Mouse (Mus musculus) brain, adult 10 weeks (tissue): Measurements from ENCODE around the gene Pkd2. TPM values are rescaled to one million over a fixed set of nuclear protein-coding genes. Genes with fewer than 3 reads are reported as not detected.

Source experiments
- polyA plus RNA-seq: library from polyadenylated mRNA; stranded (reverse); fragments of 350-450 nt; fragmentation: Illumina TruSeq; extraction: RNeasy Lipid Tissue Mini Kit (QIAGEN cat#74804); gene quantifications from one replicate; pipeline ENCODE4 v1.2.3, GENCODE M21; 2015; ENCODE audit warnings: low read depth, low replicate concordance

Pkd2 gene
- 18.8 TPM for polyA plus RNA-seq

DNA sequence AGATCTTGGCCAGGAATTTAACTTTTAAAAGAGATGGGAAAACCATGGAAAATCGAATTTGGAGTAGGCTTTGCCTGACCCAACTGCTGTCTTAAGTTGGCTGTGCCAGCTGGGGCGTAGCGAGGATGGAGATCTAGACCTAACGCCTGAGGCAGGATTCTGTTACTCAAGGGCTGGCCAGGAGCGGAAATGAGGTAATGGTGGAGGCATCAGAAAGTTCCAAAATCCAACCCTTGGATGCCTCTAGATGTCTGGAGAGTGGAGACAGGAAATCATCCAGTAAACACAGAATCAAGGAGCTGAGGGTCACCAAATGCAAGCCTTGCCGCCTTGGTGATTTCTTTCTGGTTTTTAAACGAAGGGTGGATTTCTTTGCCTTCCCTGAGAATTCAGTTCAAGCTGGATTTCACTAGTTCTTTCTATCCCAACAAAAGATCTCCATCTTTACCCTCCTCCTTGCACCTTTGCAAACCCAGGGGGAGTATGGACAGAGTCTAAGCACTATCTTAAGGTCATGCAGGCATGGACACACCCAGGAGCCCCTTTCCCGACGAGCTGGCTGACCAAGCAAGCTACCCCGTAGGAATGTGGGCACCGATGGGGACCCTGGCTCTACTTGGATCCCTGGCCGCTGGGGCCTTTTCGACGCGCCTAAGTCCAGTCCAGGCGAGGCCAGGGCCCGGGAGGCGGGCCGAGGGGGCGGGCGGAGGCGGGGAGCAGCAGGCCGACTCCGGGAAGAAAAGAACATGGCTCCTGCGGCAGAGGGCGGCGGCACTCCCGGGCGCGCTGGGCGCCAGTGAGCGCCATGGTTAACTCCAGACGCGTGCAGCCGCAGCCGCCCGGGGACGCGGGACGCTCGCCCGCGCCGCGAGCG lies at the start of gene Pkd2:
TSS of gene Pkd2 (plus strand) at position 619 of the 874 bp plus-strand sequence.

DNA sequence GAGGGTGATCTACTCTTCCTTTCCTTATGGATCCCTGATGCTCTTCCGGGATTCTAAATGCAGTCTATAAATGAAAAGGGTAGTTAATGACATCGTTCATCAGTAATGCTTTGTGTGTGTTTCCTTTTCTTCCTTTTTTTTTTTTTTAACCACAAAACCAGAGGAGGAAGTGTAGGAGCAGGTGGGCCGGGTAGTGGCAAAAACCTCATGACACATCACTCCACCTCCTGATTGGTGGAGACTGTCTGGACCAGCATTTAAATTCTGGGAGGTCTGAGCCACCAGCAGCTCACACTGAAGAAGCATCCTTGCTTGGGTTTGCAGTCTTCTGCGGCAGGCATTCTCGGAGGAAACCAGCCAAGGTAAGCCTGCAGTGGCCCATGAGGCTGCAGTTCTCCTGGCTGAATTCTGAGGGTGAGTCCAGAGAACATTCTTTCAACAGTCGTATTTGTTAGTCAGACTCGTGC lies 24.4 kb upstream of the Pkd2 start, which contains the start of gene Spp1:
TSS of gene Spp1 (plus strand) at position 284 of the 467 bp plus-strand sequence.

DNA sequence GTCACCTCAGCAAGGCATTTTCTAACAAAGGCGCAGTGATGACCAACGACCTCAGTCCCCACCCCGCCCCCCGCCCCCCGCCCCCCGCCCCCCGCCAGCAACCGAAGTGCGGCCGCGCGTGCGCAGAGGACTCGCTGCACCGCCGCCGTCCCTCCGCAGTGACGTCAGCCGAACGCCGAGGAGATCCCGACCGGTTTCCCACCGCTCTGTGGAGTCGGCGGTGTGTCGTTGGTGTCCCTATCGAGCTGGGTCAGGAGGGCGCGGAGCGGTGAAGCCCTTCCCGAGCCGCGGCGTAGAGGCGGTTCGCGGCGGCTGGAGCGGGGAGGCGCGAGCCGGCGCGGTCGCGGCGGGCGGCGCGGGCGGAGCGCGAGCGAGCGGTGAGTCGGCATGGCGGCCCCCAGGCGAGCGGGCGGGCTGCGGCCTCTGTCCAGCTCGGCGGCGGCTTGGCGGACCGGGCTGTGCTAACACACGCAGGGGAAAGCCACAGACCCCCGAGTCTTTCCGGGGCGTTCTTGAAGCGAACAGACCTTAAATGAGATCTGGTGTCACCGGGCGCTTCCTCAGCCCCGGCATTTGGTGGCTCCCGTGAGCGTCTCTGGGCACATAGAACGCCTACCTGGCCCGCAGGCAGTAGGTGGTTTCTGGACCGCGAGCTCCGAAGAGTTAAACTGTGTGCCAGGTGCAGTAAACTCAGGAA lies 49.1 kb downstream of the Pkd2 start, which contains the start of gene BC005561:
TSS of gene BC005561 (plus strand) at position 158 of the 697 bp plus-strand sequence.

Other genes with a start within 250 kb of the Pkd2 start
- gene Ibsp, start 160.3 kb upstream of the Pkd2 start, polyA plus RNA-seq: not detected
- not detected for gene Mepe, start 134.1 kb upstream of the Pkd2 start, polyA plus RNA-seq
- gene Spp1, start 24.3 kb upstream of the Pkd2 start, polyA plus RNA-seq: 38.0 TPM
- 5.8 TPM for gene BC005561, start 48.9 kb downstream of the Pkd2 start, polyA plus RNA-seq